Mouse (Mus musculus) adrenal gland, adult 8-10 months (tissue): Measurements from ENCODE around the gene Kcnj10. TPM values are rescaled to one million over a fixed set of nuclear protein-coding genes. Genes with fewer than 3 reads are reported as not detected.

ENCODE experiments used
- total RNA-seq, 4 experiments: library from RNA; stranded (reverse); gene quantifications; 2 replicates each; pipeline ENCODE4 v1.2.4; 2022

Kcnj10 gene
- total RNA-seq, 4 experiments from 2014 or later, result 1.0 to 2.6 (median 1.7) TPM

Other genes with a start within 250 kb of the Kcnj10 start
- gene Pex19, start 214.5 kb upstream of the Kcnj10 start, total RNA-seq, result 100 to 1,000 TPM in 3 of 4 experiments, 10 to 100 TPM in 1; 99.8 to 153 (median 120) TPM
- gene Dcaf8, start 193.1 kb upstream of the Kcnj10 start, total RNA-seq, result 100 to 1,000 TPM; 141 to 189 (median 156) TPM
- 10 to 100 TPM; 48.4 to 89.7 (median 63.1) TPM for gene Pea15a, start 134.4 kb upstream of the Kcnj10 start, total RNA-seq
- gene Casq1, start 121.3 kb upstream of the Kcnj10 start, total RNA-seq, result under 1 TPM in 3 of 4 experiments, not detected in 1; 0.21 to 0.30 (median 0.29) TPM
- gene Atp1a4, start 82.8 kb upstream of the Kcnj10 start, total RNA-seq, result 1 to 10 TPM in 2 of 4 experiments, under 1 TPM in 2; 0.12 to 1.1 (median 0.76) TPM
- 10 to 100 TPM; 32.7 to 37.0 (median 35.8) TPM for gene Igsf8, start 79.6 kb upstream of the Kcnj10 start, total RNA-seq
- 100 to 1,000 TPM in 1 of 4 experiments, 10 to 100 TPM in 3; 34.9 to 107 (median 92.5) TPM for gene Atp1a2, start 43.1 kb upstream of the Kcnj10 start, total RNA-seq
- gene Kcnj9, start 11.9 kb upstream of the Kcnj10 start, total RNA-seq, result under 1 TPM; 0.10 to 0.95 (median 0.48) TPM
- 10 to 100 TPM; 11.1 to 13.2 (median 11.8) TPM for gene Pigm, start 35.3 kb downstream of the Kcnj10 start, total RNA-seq
- gene Slamf9, start 134.1 kb downstream of the Kcnj10 start, total RNA-seq, result 10 to 100 TPM in 1 of 4 experiments, 1 to 10 TPM in 3; 5.2 to 11.3 (median 6.2) TPM
- gene Igsf9, start 140.6 kb downstream of the Kcnj10 start, total RNA-seq, result 1 to 10 TPM; 1.5 to 6.6 (median 3.6) TPM
- 10 to 100 TPM; 68.5 to 90.2 (median 77.9) TPM for gene Tagln2, start 158.8 kb downstream of the Kcnj10 start, total RNA-seq
- under 1 TPM; 0.17 to 0.62 (median 0.36) TPM for gene Cfap45, start 179.6 kb downstream of the Kcnj10 start, total RNA-seq
- 1 to 10 TPM in 1 of 4 experiments, under 1 TPM in 2, not detected in 1; 0.38 to 1.1 (median 0.43) TPM for gene Vsig8, start 214.7 kb downstream of the Kcnj10 start, total RNA-seq
- 1 to 10 TPM in 1 of 4 experiments, under 1 TPM in 3; 0.17 to 1.1 (median 0.89) TPM for gene Slamf8, start 249.4 kb downstream of the Kcnj10 start, total RNA-seq